In genomic region chr17:88258361-88258796, GRCm38 (mm10) we compare ENCODE assay signal across 9 mouse cellular contexts.
DNase-seq lines count a peak whose midpoint lies in the region; ATAC-seq lines count a peak whose summit lies in the region.
"Had no signal": no experiment of that assay in that cellular context is flagged by ENCODE, and none has a peak within 500 bp of the region (broad histone marks: within the 10 kb centered on the region; RNA-seq: fewer than 3 reads in every experiment).

No protein-coding gene starts in this region.

- no peaks in the 10 kb centered on the region for H3K36me3 ChIP-seq in liver, embryonic 15.5 days (replicated peaks)

- H3K9me3 ChIP-seq in liver, embryonic 15.5 days (replicated peaks): no peaks in the 10 kb centered on the region

- no peak for ATAC-seq in liver, embryonic 15.5 days (ENCODE audit: insufficient read depth)

- WGBS in liver, embryonic 15.5 days (ENCODE audit: insufficient replicate concordance): 44% methylated on average over 11 of the region's 11 CpGs

- H3K4me1 ChIP-seq in liver, embryonic 15.5 days (replicated peaks): peaks cover 9% of the 10 kb centered on the region

- 0 out of 2 replicates have a peak, but pooled peaks cover 4% of the 10 kb centered on the region for H3K27me3 ChIP-seq in liver, embryonic 15.5 days

- H3K9ac ChIP-seq in liver, embryonic 15.5 days: no peak overlapping the region

- peak overlapping the region; percentile 21 for H3K4me2 ChIP-seq in liver, embryonic 15.5 days

- DNase-seq in adrenal gland, adult (ENCODE audit: inconsistent age in 2 of 2, low spot score in 1 of 2): peak; percentile 25 to 76
- DNase-seq in adrenal gland, adult 8-10 months: no peak
- DNase-seq in 416B (ENCODE audit: low read depth): peak; percentile 37
- peak; percentile 63 to 64 for DNase-seq in heart, adult 18-20 months
- peak; percentile 60 for DNase-seq in thymus, postnatal 14 days
- DNase-seq in spleen, adult 12 weeks (ENCODE audit: low spot score): no peak
- DNase-seq in layer of hippocampus, postnatal 10 days (ENCODE audit: low spot score in 2 of 2): no peak

- no peak overlapping the region for H3K4me3 ChIP-seq in liver, embryonic 15.5 days (replicated peaks)
- H3K4me3 ChIP-seq: erythroblast, embryonic 14.5 days had no signal

- H3K27ac ChIP-seq in liver, embryonic 15.5 days (replicated peaks): no peak overlapping the region

Comparison
In these comparisons a context has a peak if more than half of its experiments do, and no peak if none do; other contexts are left out.
1. DNase-seq: peak in adrenal gland, adult (2 of 2), 416B (single experiment), heart, adult 18-20 months (2 of 2) and thymus, postnatal 14 days (single experiment); none in adrenal gland, adult 8-10 months (single experiment), spleen, adult 12 weeks (single experiment) and layer of hippocampus, postnatal 10 days (0 of 2).